Mouse (Mus musculus): ENCODE measurements around the gene Akap6.

DNA sequence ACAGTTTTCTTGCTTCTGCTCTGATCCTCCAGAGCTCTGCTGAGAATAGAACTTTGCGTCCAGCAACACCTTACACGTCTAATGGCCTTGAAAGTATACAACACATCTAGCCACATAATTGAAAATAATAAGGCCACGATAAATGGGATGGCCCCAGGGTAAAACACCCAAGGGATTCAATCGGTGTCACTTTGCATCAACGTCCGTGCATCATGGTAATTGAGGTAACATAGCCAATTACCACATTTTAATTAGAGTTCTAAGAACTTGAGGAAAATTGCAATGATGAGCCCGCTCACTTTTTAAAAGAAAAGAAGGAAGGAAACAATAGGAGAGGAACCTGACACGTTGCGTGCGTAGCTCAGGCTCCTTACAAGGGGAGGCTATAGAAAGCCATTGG is 413.1 kb downstream of the Akap6 start:
- no peak for TF ChIP-seq POLR2A (IDR thresholded peaks at IDR 0.05; ENCODE audit: control insufficient read depth in 1 of 2, insufficient read depth in 1 of 2, low read depth in 1 of 2, low read length in 2 of 2, poor library complexity in 1 of 2)
- TF ChIP-seq CTCF (IDR thresholded peaks at IDR 0.05 in 2 of 3, conservative IDR thresholded peaks at IDR 0.05 in 1 of 3; ENCODE audit: control insufficient read depth in 1 of 3, insufficient read depth in 1 of 3, low read depth in 2 of 3, low read length in 3 of 3, poor library complexity in 1 of 3, severe bottlenecking in 1 of 3), result no peak
- TF ChIP-seq ETS1 (IDR thresholded peaks at IDR 0.05; ENCODE audit: low read depth, low read length), result no peak
- no peak for TF ChIP-seq ZNF384 (IDR thresholded peaks at IDR 0.05; ENCODE audit: low read depth, low read length)
- no peak for TF ChIP-seq TAL1 (IDR thresholded peaks at IDR 0.05; ENCODE audit: low read length)
- TF ChIP-seq ELF1 (IDR thresholded peaks at IDR 0.05; ENCODE audit: low read depth, low read length), result no peak
- no peak for TF ChIP-seq MAX (IDR thresholded peaks at IDR 0.05; ENCODE audit: low read length)
- TF ChIP-seq EP300 (IDR thresholded peaks at IDR 0.05; ENCODE audit: low read depth in 1 of 2, low read length in 2 of 2), result no peak
- no peak for TF ChIP-seq JUND (IDR thresholded peaks at IDR 0.05; ENCODE audit: low read depth, low read length)
- TF ChIP-seq ZKSCAN1 (IDR thresholded peaks at IDR 0.05; ENCODE audit: low read depth, low read length), result no peak
